Mouse (Mus musculus): Measurements from ENCODE around the gene Cys1. TPM values are rescaled to one million over a fixed set of nuclear protein-coding genes. Genes with fewer than 3 reads are reported as not detected.
"Not testable (repeated sequence)": the region's sequence is repeated elsewhere in the genome, so short reads cannot be mapped to it uniquely, and the experiment has no call there.

Cys1 gene
- polyA plus RNA-seq, 1 experiment from 2014 or later = 1.3 TPM

DNA sequence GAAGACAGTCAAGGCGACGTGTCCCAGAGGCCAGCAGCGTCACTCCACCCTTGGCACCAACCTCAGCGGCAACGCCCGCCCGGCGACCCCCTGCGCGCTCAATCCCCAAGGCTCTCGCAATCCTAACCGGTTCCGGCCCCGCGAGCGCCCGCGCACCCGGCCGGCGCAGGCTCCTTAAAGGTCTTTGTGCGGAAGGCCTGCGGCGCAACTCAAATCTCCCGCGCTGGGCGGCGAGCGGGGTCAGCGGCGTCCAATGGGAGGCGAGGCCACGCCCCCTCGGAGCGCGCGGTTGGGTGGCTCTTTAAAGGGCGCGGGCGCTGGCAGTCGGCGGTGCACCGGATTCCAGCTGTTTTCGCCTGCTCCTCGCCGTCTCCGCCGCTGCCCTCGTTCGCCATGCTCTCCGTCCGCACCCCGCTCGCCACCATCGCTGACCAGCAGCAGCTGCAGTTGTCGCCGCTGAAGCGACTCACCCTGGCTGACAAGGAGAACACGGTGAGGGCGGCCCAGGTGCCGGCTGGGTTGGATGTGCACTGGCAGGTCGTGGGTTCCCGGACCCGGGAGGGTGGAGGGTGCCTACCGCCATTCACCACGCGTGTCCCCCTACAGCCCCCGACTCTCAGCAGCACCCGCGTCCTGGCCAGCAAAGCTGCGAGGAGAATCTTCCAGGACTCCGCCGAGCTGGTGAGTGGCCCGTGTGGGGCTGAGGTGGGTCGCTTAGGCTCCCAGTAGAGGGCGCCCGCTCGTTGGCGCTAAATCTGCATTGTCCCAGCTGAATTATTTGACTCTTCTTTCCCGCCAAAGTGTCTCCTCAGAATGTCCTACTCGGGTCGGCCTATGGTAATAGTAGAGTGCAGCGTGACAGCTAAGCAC is 26.6 kb upstream of the Cys1 start, which contains the start of gene Rrm2:
Gene Rrm2, plus strand, starts transcription at position 288 of the 870 bp plus-strand sequence.
- DNase-seq (peak; percentile 99), ATAC-seq (ENCODE audit: insufficient read depth) (peak; percentile 90)
- H3K9me3 ChIP-seq (ENCODE audit: low read depth, low read length) = no peaks in the 10 kb centered on the region
- H3K27me3 ChIP-seq (ENCODE audit: insufficient read depth, low read length) = no peaks in the 10 kb centered on the region
- H3K4me3 ChIP-seq (ENCODE audit: low read depth, low read length) = peak within 1 kb of the TSS; percentile 91
- H3K9ac ChIP-seq = peak within 1 kb of the TSS; percentile 84
- TF ChIP-seq CTCF (IDR thresholded peaks at IDR 0.05; ENCODE audit: low read depth) = peak; percentile 85
- no peaks in the 10 kb centered on the region for H3K4me1 ChIP-seq (ENCODE audit: insufficient read depth)
- whole genome bisulfite sequencing = under 1% methylated on average over 83 of the region's 83 CpGs
- peak within 1 kb of the TSS; percentile 86 for H3K4me2 ChIP-seq
- peak within 1 kb of the TSS; percentile 90 for H3K27ac ChIP-seq (ENCODE audit: low read depth)
- H3K36me3 ChIP-seq (ENCODE audit: insufficient read depth) = peaks cover 36% of the 10 kb centered on the region

DNA sequence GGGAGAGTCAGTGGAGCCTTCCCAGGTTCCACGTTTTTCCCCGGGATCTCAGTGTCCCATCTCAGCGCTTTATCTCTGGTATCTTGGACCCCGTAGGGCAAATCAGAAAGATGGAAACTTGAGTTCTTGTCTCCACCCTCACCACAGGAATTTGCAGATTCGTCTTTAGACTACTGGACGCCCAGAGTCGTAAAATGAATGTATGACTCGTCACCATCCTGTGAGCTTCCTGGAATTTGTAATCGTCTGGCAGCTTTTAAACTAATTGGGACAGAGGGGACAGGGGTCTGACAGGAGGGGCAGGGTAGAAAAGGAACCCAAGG is 25.8 kb upstream of the Cys1 start:
- no peak for TF ChIP-seq CTCF (IDR thresholded peaks at IDR 0.05; ENCODE audit: low read depth)
- H3K9me3 ChIP-seq (ENCODE audit: low read depth, low read length) = no peaks in the 10 kb centered on the region
- 1% methylated on average over 9 of the region's 9 CpGs for WGBS
- H3K27me3 ChIP-seq (ENCODE audit: insufficient read depth, low read length) = no peaks in the 10 kb centered on the region
- peak overlapping the region; percentile 84 for H3K9ac ChIP-seq
- peaks cover 28% of the 10 kb centered on the region for H3K36me3 ChIP-seq (ENCODE audit: insufficient read depth)
- H3K27ac ChIP-seq (ENCODE audit: low read depth) = peak overlapping the region; percentile 77
- peak overlapping the region; percentile 91 for H3K4me3 ChIP-seq (ENCODE audit: low read depth, low read length)
- peak overlapping the region; percentile 86 for H3K4me2 ChIP-seq
- no peaks in the 10 kb centered on the region for H3K4me1 ChIP-seq (ENCODE audit: insufficient read depth)
- peak; percentile 13; the same call in 1 of the 2 replicates for ATAC-seq (ENCODE audit: insufficient read depth)
- peak; percentile 61 for DNase-seq

DNA sequence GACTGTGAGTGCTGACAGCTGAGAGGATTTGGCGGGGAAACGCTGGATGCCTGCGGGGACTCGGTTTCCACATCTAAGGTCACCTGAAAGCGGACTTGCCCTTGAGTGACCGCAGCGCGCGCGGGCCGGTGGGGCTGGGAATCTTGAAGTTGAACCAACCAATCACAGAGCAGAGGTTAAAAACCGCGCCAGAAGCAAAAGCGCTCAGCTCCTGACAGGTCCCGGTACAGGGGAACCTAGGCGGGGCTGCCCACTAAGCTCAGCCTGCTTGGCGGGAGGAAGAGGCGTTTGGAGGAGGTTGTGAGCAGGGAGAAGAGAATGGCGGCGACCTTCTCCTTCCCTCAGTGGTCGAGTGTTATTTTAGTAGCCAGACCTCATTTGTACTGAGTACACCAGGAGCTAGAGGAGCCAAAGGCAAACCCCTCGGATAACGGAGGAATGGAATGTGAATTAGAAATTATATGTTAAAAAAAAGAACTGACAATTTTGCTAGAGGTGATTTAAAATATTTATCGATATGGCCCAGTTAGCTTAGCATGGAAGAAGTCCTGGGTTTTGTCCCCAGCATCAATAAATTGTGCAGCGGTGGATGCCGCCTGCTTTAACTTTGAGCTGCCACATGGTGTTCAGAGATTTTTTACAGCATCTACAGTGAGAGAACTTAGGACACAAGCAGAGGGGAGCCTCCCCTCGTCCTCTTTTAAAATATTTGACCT is 25.3 kb upstream of the Cys1 start:
- Histone ChIP-seq H3K27ac (ENCODE audit: low read depth) (peak overlapping the region; percentile 77), H3K9me3 (ENCODE audit: low read depth, low read length) (no peaks in the 10 kb centered on the region), H3K4me2 (peak overlapping the region; percentile 86), H3K9ac (peak overlapping the region; percentile 84), H3K4me1 (ENCODE audit: insufficient read depth) (no peaks in the 10 kb centered on the region), H3K4me3 (ENCODE audit: low read depth, low read length) (peak overlapping the region; percentile 91), H3K36me3 (ENCODE audit: insufficient read depth) (peaks cover 23% of the 10 kb centered on the region), H3K27me3 (ENCODE audit: insufficient read depth, low read length) (no peaks in the 10 kb centered on the region)
- 1% methylated on average over 27 of the region's 27 CpGs for WGBS
- DNase-seq = peak; percentile 79
- no peak for TF ChIP-seq CTCF (IDR thresholded peaks at IDR 0.05; ENCODE audit: low read depth)
- peak; percentile 15 for ATAC-seq (ENCODE audit: insufficient read depth)

GRCm38 (mm10) chr12:24705502-24706263 is 24.1 kb upstream of the Cys1 start:
- DNase-seq (no peak), ATAC-seq (ENCODE audit: insufficient read depth) (no peak)
- Histone ChIP-seq H3K4me1 (ENCODE audit: insufficient read depth) (no peaks in the 10 kb centered on the region), H3K36me3 (ENCODE audit: insufficient read depth) (peaks cover 11% of the 10 kb centered on the region), H3K4me2 (peak overlapping the region; percentile 86), H3K27ac (ENCODE audit: low read depth) (no peak overlapping the region), H3K9ac (no peak overlapping the region), H3K4me3 (ENCODE audit: low read depth, low read length) (no peak overlapping the region), H3K27me3 (ENCODE audit: insufficient read depth, low read length) (no peaks in the 10 kb centered on the region), H3K9me3 (ENCODE audit: low read depth, low read length) (no peaks in the 10 kb centered on the region)
- no peak for TF ChIP-seq CTCF (IDR thresholded peaks at IDR 0.05; ENCODE audit: low read depth)
- WGBS = 86% methylated on average over 15 of the region's 15 CpGs

DNA sequence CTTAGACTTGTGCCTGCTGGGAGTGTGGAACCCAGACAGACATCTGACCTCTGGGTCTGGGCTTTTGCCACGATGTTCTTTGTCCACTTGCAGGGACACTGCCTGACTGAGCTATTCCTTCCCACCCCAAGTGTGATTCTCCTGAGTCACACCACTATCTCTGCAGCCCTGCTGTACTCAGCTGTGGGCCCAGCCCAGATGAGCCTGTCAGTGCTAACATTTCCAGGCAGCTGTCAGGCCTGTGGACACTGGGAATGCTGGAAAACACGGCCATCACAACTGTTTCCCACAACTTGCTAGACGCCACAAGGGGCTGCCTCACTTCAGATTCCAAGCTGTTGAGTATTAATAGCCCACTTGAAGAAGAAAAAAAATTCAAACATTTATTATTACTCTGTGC is 21.4 kb upstream of the Cys1 start:
- 61% methylated on average over 3 of the region's 3 CpGs for WGBS
- no peak for TF ChIP-seq CTCF (IDR thresholded peaks at IDR 0.05; ENCODE audit: low read depth)
- no peaks in the 10 kb centered on the region for H3K36me3 ChIP-seq (ENCODE audit: insufficient read depth)
- H3K4me3 ChIP-seq (ENCODE audit: low read depth, low read length) = no peak overlapping the region
- DNase-seq (no peak), ATAC-seq (ENCODE audit: insufficient read depth) (no peak)
- H3K27me3 ChIP-seq (ENCODE audit: insufficient read depth, low read length) = no peaks in the 10 kb centered on the region
- no peaks in the 10 kb centered on the region for H3K9me3 ChIP-seq (ENCODE audit: low read depth, low read length)
- H3K4me2 ChIP-seq = no peak overlapping the region
- no peaks in the 10 kb centered on the region for H3K4me1 ChIP-seq (ENCODE audit: insufficient read depth)
- no peak overlapping the region for H3K9ac ChIP-seq
- no peak overlapping the region for H3K27ac ChIP-seq (ENCODE audit: low read depth)

- H3K27me3 ChIP-seq (ENCODE audit: insufficient read depth, low read length); H3K4me2 ChIP-seq; H3K27ac ChIP-seq (ENCODE audit: low read depth); H3K9me3 ChIP-seq (ENCODE audit: low read depth, low read length); H3K9ac ChIP-seq; H3K4me1 ChIP-seq (ENCODE audit: insufficient read depth); H3K4me3 ChIP-seq (ENCODE audit: low read depth, low read length); DNase-seq; H3K36me3 ChIP-seq (ENCODE audit: insufficient read depth); ATAC-seq (ENCODE audit: insufficient read depth): not testable (repeated sequence)
- whole genome bisulfite sequencing = 84% methylated on average over 9 of the region's 9 CpGs
Measured at GRCm38 (mm10) chr12:24701621-24702020, 20.0 kb upstream of the Cys1 start.
